Mouse (Mus musculus) forebrain, embryonic 14.5 days (tissue): ENCODE results near the gene Atoh1. TPM values are rescaled to one million over a fixed set of nuclear protein-coding genes. Genes with fewer than 3 reads are reported as not detected.

Experiments used
- ATAC-seq: fragments of 200-750 bp; cut with Nextera tagmentation; 2 replicates; pipeline ENCODE4 v1.8.0; 2017; ENCODE audit warnings: mild to moderate bottlenecking, moderate library complexity
- DNase-seq: peaks from one replicate; pipeline ENCODE4 v3.0.0-alpha.2; 2015; ENCODE audit warnings: low spot score
- H3K27ac ChIP-seq: fragments of 300-500 bp; sonication (generic); 2 replicates; pipeline ENCODE4 v1.5.1; 2014; ENCODE audit warnings: low read depth, mild to moderate bottlenecking, control low read depth, low read length, moderate library complexity
- H3K27me3 ChIP-seq: fragments of 300-500 bp; sonication (generic); replicated peaks from 2 replicates; pipeline ENCODE4 v1.6.1; 2014; ENCODE audit warnings: low read length, control low read depth, mixed read lengths; ENCODE audit not compliant: control insufficient read depth, insufficient read depth
- H3K36me3 ChIP-seq: fragments of 300-500 bp; sonication (generic); 2 replicates; pipeline ENCODE4 v1.6.1; 2014; ENCODE audit warnings: low read length, control low read depth; ENCODE audit not compliant: control insufficient read depth, insufficient read depth
- H3K4me1 ChIP-seq: fragments of 300-500 bp; sonication (generic); 2 replicates; pipeline ENCODE4 v1.6.1; 2014; ENCODE audit warnings: antibody characterized with exemption, low read length, control low read depth; ENCODE audit not compliant: control insufficient read depth, insufficient read depth
- H3K4me2 ChIP-seq: fragments of 300-500 bp; sonication (generic); 2 replicates; pipeline ENCODE4 v1.6.1; 2014; ENCODE audit warnings: mild to moderate bottlenecking, control low read depth, low read length
- H3K4me3 ChIP-seq: fragments of 300-500 bp; sonication (generic); 2 replicates; pipeline ENCODE4 v1.5.1; 2014; ENCODE audit warnings: low read depth, low read length, control low read depth
- H3K9ac ChIP-seq: fragments of 300-500 bp; sonication (generic); 2 replicates; pipeline ENCODE4 v1.6.1; 2014; ENCODE audit warnings: mild to moderate bottlenecking, low read length, control low read depth, moderate library complexity
- H3K9me3 ChIP-seq: fragments of 300-500 bp; sonication (generic); replicated peaks from 2 replicates; pipeline ENCODE4 v1.6.1; 2016; ENCODE audit warnings: low read length, control low read depth, mixed read lengths; ENCODE audit not compliant: control insufficient read depth
- WGBS: fragments of 180-500 bp; shearing (Covaris S2); extraction: QIAGEN DNeasy Blood & Tissue Kit; methylation state at CpG from one replicate; pipeline ENCODE4 v1.1.7; 2014; 5-methylcytosine and 5-hydroxymethylcytosine counted together
- polyA plus RNA-seq: library from polyadenylated mRNA; unstranded; fragments of >200 nt; fragmentation: Nextera tagmentation; extraction: Ambion mirVana; gene quantifications from 2 replicates; pipeline ENCODE4 v1.2.1, GENCODE M21; 2014

Atoh1 gene
- polyA plus RNA-seq, 1 experiment from 2014 or later, result not detected

GRCm38 (mm10) chr6:64754515-64754914 lies 25.6 kb downstream of the Atoh1 start:
- ATAC-seq (no peak), DNase-seq (no peak)
- H3K9ac ChIP-seq, result no peak overlapping the region
- H3K27me3 ChIP-seq, result no peaks in the 10 kb centered on the region
- no peak overlapping the region for H3K4me3 ChIP-seq
- no peak overlapping the region for H3K4me2 ChIP-seq
- WGBS, result 87% methylated on average over 2 of the region's 2 CpGs
- no peaks in the 10 kb centered on the region for H3K9me3 ChIP-seq
- H3K27ac ChIP-seq, result no peak overlapping the region
- no peaks in the 10 kb centered on the region for H3K36me3 ChIP-seq
- H3K4me1 ChIP-seq, result no peaks in the 10 kb centered on the region

DNA sequence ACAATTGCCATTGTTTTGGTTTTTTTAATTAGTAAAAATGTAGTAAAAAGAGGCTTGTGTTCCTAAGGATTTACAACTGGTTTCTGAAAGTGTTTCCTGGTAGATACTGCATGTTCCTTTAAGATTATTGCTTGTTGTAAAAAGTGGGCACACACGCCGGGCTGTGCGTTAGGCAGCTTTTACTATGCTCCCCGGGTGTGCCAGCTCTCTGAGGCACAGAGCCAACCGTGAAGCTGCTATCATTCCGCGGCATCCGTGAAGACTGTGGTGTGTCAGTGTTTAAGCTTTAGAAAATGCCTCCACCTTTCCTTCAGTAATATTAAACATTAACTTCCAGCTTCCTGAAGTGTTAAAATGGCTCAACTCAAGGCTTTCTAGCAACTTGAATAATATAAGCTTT lies 35.0 kb downstream of the Atoh1 start:
- DNase-seq (peak; percentile 50), ATAC-seq (no peak)
- Histone ChIP-seq H3K9me3 (no peaks in the 10 kb centered on the region), H3K36me3 (no peaks in the 10 kb centered on the region), H3K4me1 (no peaks in the 10 kb centered on the region; the same call in 1 of the 2 replicates), H3K9ac (no peak overlapping the region), H3K4me3 (no peak overlapping the region), H3K4me2 (no peak overlapping the region), H3K27ac (no peak overlapping the region), H3K27me3 (no peaks in the 10 kb centered on the region)
- 39% methylated on average over 8 of the region's 8 CpGs for WGBS

DNA sequence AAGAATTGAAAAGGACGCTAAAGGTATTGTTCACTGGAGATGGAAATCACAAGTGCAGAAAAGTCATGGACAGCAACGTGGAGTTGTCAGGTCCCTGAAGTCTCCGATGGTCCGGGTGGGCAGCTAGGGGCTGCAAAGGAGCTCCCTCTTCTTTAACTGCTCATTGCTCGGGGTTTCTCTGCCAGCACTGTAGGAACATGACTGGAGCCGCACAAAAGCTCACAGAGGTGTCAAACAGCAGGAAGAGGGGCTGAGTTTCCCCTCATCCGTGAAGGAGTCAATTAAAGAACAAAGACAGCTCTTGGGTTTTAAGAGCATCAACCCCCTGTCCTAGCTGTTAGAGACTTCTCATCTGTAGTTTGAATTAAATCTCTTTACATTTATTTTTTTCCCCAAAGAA lies 44.5 kb downstream of the Atoh1 start:
- Histone ChIP-seq H3K27ac (no peak overlapping the region), H3K9me3 (no peaks in the 10 kb centered on the region), H3K4me2 (no peak overlapping the region), H3K4me1 (no peaks in the 10 kb centered on the region), H3K9ac (no peak overlapping the region), H3K27me3 (no peaks in the 10 kb centered on the region), H3K4me3 (no peak overlapping the region), H3K36me3 (no peaks in the 10 kb centered on the region)
- 2% methylated on average over 7 of the region's 7 CpGs for WGBS
- DNase-seq (peak; percentile 10), ATAC-seq (no peak)
